ENCODE assay signal across 9 mouse cellular contexts in the genomic region with DNA sequence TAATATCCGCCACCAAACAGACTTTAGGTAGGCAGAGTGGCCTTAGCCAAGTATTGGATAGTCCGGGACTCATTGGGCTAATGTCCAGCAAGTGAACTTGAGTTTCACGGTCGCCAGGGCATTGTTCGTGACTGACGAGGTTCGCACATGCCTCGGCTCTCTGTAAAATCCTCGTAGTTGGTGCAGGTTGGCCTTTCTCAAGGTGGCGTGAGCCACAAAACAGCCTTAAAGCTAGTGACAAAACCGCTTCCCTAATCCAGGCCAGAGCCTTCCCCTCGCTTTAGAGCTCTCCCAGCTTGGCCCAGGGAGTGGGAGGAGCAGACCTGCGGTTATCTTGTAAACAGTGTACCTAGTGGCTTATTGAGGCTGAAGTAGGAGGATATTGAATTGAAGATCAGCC. TPM values are rescaled to one million over a fixed set of nuclear protein-coding genes. Genes with fewer than 3 reads are reported as not detected.
A peak's percentile ranks its signal among the peaks of the same experiment; 100 is the strongest.
DNase-seq lines count a peak whose midpoint lies in the region; ATAC-seq and TF ChIP-seq lines count a peak whose summit lies in the region.
"Had no signal": no experiment of that assay in that cellular context is flagged by ENCODE, and none has a peak within 500 bp of the region (broad histone marks: within the 10 kb centered on the region; RNA-seq: fewer than 3 reads in every experiment).

No protein-coding gene starts in this region.

- no peaks in the 10 kb centered on the region for H3K36me3 ChIP-seq in kidney, embryonic 14.5 days (ENCODE audit: control insufficient read depth, insufficient read depth, low read length)
- H3K36me3 ChIP-seq in hindbrain, embryonic 14.5 days (replicated peaks; ENCODE audit: control insufficient read depth, insufficient read depth) = no peaks in the 10 kb centered on the region
- no peaks in the 10 kb centered on the region for H3K36me3 ChIP-seq in midbrain, embryonic 12.5 days

- 9% methylated on average over 13 of the region's 13 CpGs for WGBS in kidney, embryonic 14.5 days
- WGBS in hindbrain, embryonic 14.5 days = 8% methylated on average over 13 of the region's 13 CpGs
- WGBS in midbrain, embryonic 12.5 days = 5% methylated on average over 13 of the region's 13 CpGs

- DNase-seq in kidney, postnatal 4 days = no peak
- peak; percentile 36 for DNase-seq in hindbrain, embryonic 14.5 days (ENCODE audit: low spot score)
- DNase-seq in cerebellum, postnatal 10 days = no peak
- DNase-seq in urinary bladder, postnatal 4 days (ENCODE audit: low spot score in 2 of 2) = no peak

- no peaks in the 10 kb centered on the region for H3K27me3 ChIP-seq in kidney, embryonic 14.5 days (ENCODE audit: control insufficient read depth, insufficient read depth, low read length)
- H3K27me3 ChIP-seq in hindbrain, embryonic 14.5 days (ENCODE audit: control insufficient read depth, insufficient read depth, low read length) = no peaks in the 10 kb centered on the region
- peaks cover 33% of the 10 kb centered on the region for H3K27me3 ChIP-seq in midbrain, embryonic 12.5 days
- H3K27me3 ChIP-seq: Patski had no signal

- no peak for TF ChIP-seq POLR2A in bone marrow macrophage, adult 2 months (IDR thresholded peaks at IDR 0.05; ENCODE audit: borderline replicate concordance, low read depth, low read length)

- no peak for ATAC-seq in kidney, embryonic 14.5 days (ENCODE audit: low FRiP score, low TSS enrichment)
- ATAC-seq in hindbrain, embryonic 14.5 days (ENCODE audit: low FRiP score) = no peak
- no peak for ATAC-seq in midbrain, embryonic 12.5 days (ENCODE audit: low FRiP score, low read depth)
- ATAC-seq in activated CD4-positive, CD25-positive, alpha-beta regulatory T cell, adult 4 months = no peak

- H3K27ac ChIP-seq in kidney, embryonic 14.5 days (ENCODE audit: low read depth, low read length) = peak overlapping the region; percentile 56
- no peak overlapping the region for H3K27ac ChIP-seq in bone marrow macrophage, adult 2 months (ENCODE audit: insufficient read depth, low read depth, low read length)
- peak overlapping the region; percentile 93 for H3K27ac ChIP-seq in hindbrain, embryonic 14.5 days
- H3K27ac ChIP-seq in midbrain, embryonic 12.5 days (replicated peaks) = 0 out of 2 replicates have a peak overlapping the region, but pooled peaks have one; percentile 22

- H3K9me3 ChIP-seq in kidney, embryonic 14.5 days (ENCODE audit: control insufficient read depth, low read length) = no peaks in the 10 kb centered on the region
- H3K9me3 ChIP-seq in hindbrain, embryonic 14.5 days (ENCODE audit: control insufficient read depth, low read length) = no peaks in the 10 kb centered on the region
- H3K9me3 ChIP-seq in midbrain, embryonic 12.5 days = no peaks in the 10 kb centered on the region

- H3K9ac ChIP-seq in kidney, embryonic 14.5 days (ENCODE audit: low read depth, low read length) = peak overlapping the region; percentile 76
- H3K9ac ChIP-seq in hindbrain, embryonic 14.5 days = peak overlapping the region; percentile 83
- H3K9ac ChIP-seq in midbrain, embryonic 12.5 days (replicated peaks) = peak overlapping the region; percentile 68

- peak overlapping the region; percentile 69 for H3K4me3 ChIP-seq in kidney, embryonic 14.5 days (ENCODE audit: low read length)
- H3K4me3 ChIP-seq in bone marrow macrophage, adult 2 months (ENCODE audit: insufficient read depth, low read length) = peak overlapping the region; percentile 46; the same call in 1 of the 2 replicates
- peak overlapping the region; percentile 72 for H3K4me3 ChIP-seq in hindbrain, embryonic 14.5 days (replicated peaks; ENCODE audit: low read length)
- peak overlapping the region; percentile 60 for H3K4me3 ChIP-seq in midbrain, embryonic 12.5 days

- TF ChIP-seq CTCF in bone marrow macrophage, adult 2 months (IDR thresholded peaks at IDR 0.05; ENCODE audit: low read depth, low read length) = no peak

- peaks cover 19% of the 10 kb centered on the region for H3K4me1 ChIP-seq in kidney, embryonic 14.5 days (ENCODE audit: control insufficient read depth, insufficient read depth, low read length)
- peaks cover 4% of the 10 kb centered on the region; the same call in 1 of the 2 replicates for H3K4me1 ChIP-seq in bone marrow macrophage, adult 2 months (ENCODE audit: control insufficient read depth, insufficient read depth, low read length)
- H3K4me1 ChIP-seq in hindbrain, embryonic 14.5 days (replicated peaks; ENCODE audit: control insufficient read depth, insufficient read depth, low read length) = peaks cover 27% of the 10 kb centered on the region
- H3K4me1 ChIP-seq in midbrain, embryonic 12.5 days = peaks cover 37% of the 10 kb centered on the region

- H3K4me2 ChIP-seq in kidney, embryonic 14.5 days (replicated peaks; ENCODE audit: low read depth, low read length) = peak overlapping the region; percentile 95
- H3K4me2 ChIP-seq in hindbrain, embryonic 14.5 days (replicated peaks) = peak overlapping the region; percentile 81
- H3K4me2 ChIP-seq in midbrain, embryonic 12.5 days (replicated peaks) = peak overlapping the region; percentile 83

RNA-seq across cellular contexts. Expression of gene Tiam1, which starts 1.0 kb away (rescaled TPM):
- 24.5 and 28.4 TPM in 2 replicates for polyA plus RNA-seq in kidney, embryonic 14.5 days (2014; fragmentation: Nextera tagmentation; extraction: Ambion mirVana)
- 18.2 and 21.4 TPM in 2 replicates for polyA plus RNA-seq in bone marrow macrophage, adult 2 months (2012; ENCODE audit: insufficient read depth, insufficient read length, missing spikeins)
- 23.8 and 27.2 TPM in 2 replicates for polyA plus RNA-seq in hindbrain, embryonic 14.5 days (2014; fragmentation: Nextera tagmentation; extraction: Ambion mirVana)
- 21.7 and 23.8 TPM in 2 replicates for polyA plus RNA-seq in midbrain, embryonic 12.5 days (2016; fragmentation: Nextera tagmentation; extraction: Ambion mirVana)
- 10 to 100 TPM; 49.7 to 53.9 TPM for polyA plus RNA-seq in activated CD4-positive, CD25-positive, alpha-beta regulatory T cell, adult 4 months (2017; shearing (Covaris generic))
